Mouse (Mus musculus): ENCODE data around the gene Morn1. TPM values are rescaled to one million over a fixed set of nuclear protein-coding genes. Genes with fewer than 3 reads are reported as not detected.

Gene Morn1
- total RNA-seq, 2 experiments from 2014 or later = 11.2 to 17.3 TPM

- no peak for DNase-seq (ENCODE audit: extremely low spot score in 1 of 2, low spot score in 1 of 2)
These were observed 98.1 kb downstream of the Morn1 start for GRCm38 (mm10) chr4:155184248-155185070.

GRCm38 (mm10) chr4:155185845-155186244 lies 99.5 kb downstream of the Morn1 start:
- DNase-seq (ENCODE audit: extremely low spot score in 1 of 2, low spot score in 1 of 2) = no peak

GRCm38 (mm10) chr4:155187192-155187674 lies 100.9 kb downstream of the Morn1 start:
- no peak for DNase-seq (ENCODE audit: extremely low spot score in 1 of 2, low spot score in 1 of 2)

GRCm38 (mm10) chr4:155188341-155188740 lies 102.0 kb downstream of the Morn1 start:
- DNase-seq (ENCODE audit: extremely low spot score in 1 of 2, low spot score in 1 of 2) = no peak

GRCm38 (mm10) chr4:155188803-155189202 lies 102.4 kb downstream of the Morn1 start:
- no peak for DNase-seq (ENCODE audit: extremely low spot score in 1 of 2, low spot score in 1 of 2)

- DNase-seq (ENCODE audit: extremely low spot score in 1 of 2, low spot score in 1 of 2) = no peak
These were observed 103.3 kb downstream of the Morn1 start for GRCm38 (mm10) chr4:155189711-155190139.

- DNase-seq (ENCODE audit: extremely low spot score in 1 of 2, low spot score in 1 of 2) = no peak
These were observed 103.9 kb downstream of the Morn1 start for GRCm38 (mm10) chr4:155190275-155190674.

Other genes starting within 250 kb of the Morn1 start
- 1 to 10 TPM; 3.3 to 3.4 TPM for gene Ttc34, start 249.1 kb upstream of the Morn1 start, total RNA-seq (2021)
- 1 to 10 TPM in 1 of 2 experiments, under 1 TPM in 1; 0.32 to 1.0 TPM for gene Mmel1, start 217.0 kb upstream of the Morn1 start, total RNA-seq (2021)
- 10 to 100 TPM; 40.9 to 51.7 TPM for gene Fam213b, start 187.4 kb upstream of the Morn1 start, total RNA-seq (2021)
- 1 to 10 TPM in 1 of 2 experiments, under 1 TPM in 1; 0.62 to 1.9 TPM for gene Tnfrsf14, start 158.0 kb upstream of the Morn1 start, total RNA-seq (2021)
- 10 to 100 TPM; 30.2 to 37.9 TPM for gene Hes5, start 125.7 kb upstream of the Morn1 start, total RNA-seq (2021)
- 10 to 100 TPM; 34.9 to 37.1 TPM for gene Pank4, start 122.5 kb upstream of the Morn1 start, total RNA-seq (2021)
- gene Plch2, start 29.8 kb upstream of the Morn1 start, total RNA-seq (2021) = 10 to 100 TPM; 91.4 to 98.9 TPM
- 10 to 100 TPM; 21.6 to 26.5 TPM for gene Pex10, start 19.6 kb upstream of the Morn1 start, total RNA-seq (2021)
- 10 to 100 TPM; 62.2 to 67.3 TPM for gene Rer1, start 195 bp upstream of the Morn1 start, total RNA-seq (2021)
- 100 to 1,000 TPM; 119 to 129 TPM for gene Ski, start 136.0 kb downstream of the Morn1 start, total RNA-seq (2021)
- 10 to 100 TPM; 29.2 to 36.6 TPM for gene Faap20, start 163.2 kb downstream of the Morn1 start, total RNA-seq (2021)

All from layer of hippocampus, postnatal 25 days (tissue).